Mouse (Mus musculus): ENCODE data around the gene Icosl. TPM values are rescaled to one million over a fixed set of nuclear protein-coding genes. Genes with fewer than 3 reads are reported as not detected.
"Not testable (repeated sequence)": the region's sequence is repeated elsewhere in the genome, so short reads cannot be mapped to it uniquely, and the experiment has no call there.

The Icosl gene
- total RNA-seq, 2 experiments from 2014 or later = 15.4 to 19.4 TPM

GRCm38 (mm10) chr10:78104555-78105490, 35.7 kb downstream of the Icosl start:
- DNase-seq (ENCODE audit: low spot score in 2 of 2) = no peak

GRCm38 (mm10) chr10:78105548-78105947, 36.4 kb downstream of the Icosl start:
- no peak for DNase-seq (ENCODE audit: low spot score in 2 of 2)

GRCm38 (mm10) chr10:78114521-78115092, 45.5 kb downstream of the Icosl start:
- no peak for DNase-seq (ENCODE audit: low spot score in 2 of 2)

- no peak for DNase-seq (ENCODE audit: low spot score in 2 of 2)
These were observed 46.1 kb downstream of the Icosl start for GRCm38 (mm10) chr10:78115153-78115552.

- no peak for DNase-seq (ENCODE audit: low spot score in 2 of 2)
These were observed 50.3 kb downstream of the Icosl start for GRCm38 (mm10) chr10:78119422-78119821.

- not testable (repeated sequence) for DNase-seq (ENCODE audit: low spot score in 2 of 2)
These were observed 55.0 kb downstream of the Icosl start for GRCm38 (mm10) chr10:78124137-78124536.

GRCm38 (mm10) chr10:78125061-78125460, 56.0 kb downstream of the Icosl start:
- DNase-seq (ENCODE audit: low spot score in 2 of 2) = not testable (repeated sequence)

GRCm38 (mm10) chr10:78126311-78126710, 57.2 kb downstream of the Icosl start:
- no peak for DNase-seq (ENCODE audit: low spot score in 2 of 2)

GRCm38 (mm10) chr10:78127046-78127870, 58.2 kb downstream of the Icosl start:
- no peak for DNase-seq (ENCODE audit: low spot score in 2 of 2)

GRCm38 (mm10) chr10:78127931-78128330, 58.8 kb downstream of the Icosl start:
- no peak for DNase-seq (ENCODE audit: low spot score in 2 of 2)

GRCm38 (mm10) chr10:78128647-78129046, 59.5 kb downstream of the Icosl start:
- no peak for DNase-seq (ENCODE audit: low spot score in 2 of 2)

GRCm38 (mm10) chr10:78129423-78129822, 60.3 kb downstream of the Icosl start:
- no peak for DNase-seq (ENCODE audit: low spot score in 2 of 2)

GRCm38 (mm10) chr10:78129998-78130397, 60.9 kb downstream of the Icosl start:
- no peak for DNase-seq (ENCODE audit: low spot score in 2 of 2)

Other genes with a start within 250 kb of the Icosl start
- gene Krtap10-4, start 242.2 kb upstream of the Icosl start, total RNA-seq (2021) = not detected
- not detected for gene Krtap10-10, start 233.4 kb upstream of the Icosl start, total RNA-seq (2021)
- gene Gm36176, start 222.5 kb upstream of the Icosl start, total RNA-seq (2021) = not detected
- gene Gm10318, start 216.4 kb upstream of the Icosl start, total RNA-seq (2021) = not detected
- not detected for gene Gm3285, start 207.3 kb upstream of the Icosl start, total RNA-seq (2021)
- 10 to 100 TPM in 1 of 2 experiments, 1 to 10 TPM in 1; 9.8 to 14.6 TPM for gene Lrrc3, start 166.8 kb upstream of the Icosl start, total RNA-seq (2021)
- gene Trpm2, start 98.7 kb upstream of the Icosl start, total RNA-seq (2021) = 1 to 10 TPM; 4.1 to 4.3 TPM
- 10 to 100 TPM; 21.3 to 25.1 TPM for gene 1810043G02Rik, start 90.8 kb upstream of the Icosl start, total RNA-seq (2021)
- gene Pfkl, start 59.2 kb upstream of the Icosl start, total RNA-seq (2021) = 10 to 100 TPM; 85.6 to 87.2 TPM
- gene Dnmt3l, start 27.4 kb upstream of the Icosl start, total RNA-seq (2021) = 1 to 10 TPM; 2.9 to 3.2 TPM
- not detected for gene Aire, start 25.7 kb upstream of the Icosl start, total RNA-seq (2021)
- 100 to 1,000 TPM; 150 to 164 TPM for gene D10Jhu81e, start 100.5 kb downstream of the Icosl start, total RNA-seq (2021)
- gene Pwp2, start 115.8 kb downstream of the Icosl start, total RNA-seq (2021) = 10 to 100 TPM; 17.8 to 18.5 TPM
- gene Trappc10, start 175.3 kb downstream of the Icosl start, total RNA-seq (2021) = 10 to 100 TPM; 48.8 to 50.2 TPM